Mouse (Mus musculus): Measurements from ENCODE around the gene Dapp1. TPM values are rescaled to one million over a fixed set of nuclear protein-coding genes. Genes with fewer than 3 reads are reported as not detected.
"Not testable (repeated sequence)": the region's sequence is repeated elsewhere in the genome, so short reads cannot be mapped to it uniquely, and the experiment has no call there.

Dapp1 gene
- polyA plus RNA-seq, 1 experiment from 2014 or later: 22.8 TPM

DNA sequence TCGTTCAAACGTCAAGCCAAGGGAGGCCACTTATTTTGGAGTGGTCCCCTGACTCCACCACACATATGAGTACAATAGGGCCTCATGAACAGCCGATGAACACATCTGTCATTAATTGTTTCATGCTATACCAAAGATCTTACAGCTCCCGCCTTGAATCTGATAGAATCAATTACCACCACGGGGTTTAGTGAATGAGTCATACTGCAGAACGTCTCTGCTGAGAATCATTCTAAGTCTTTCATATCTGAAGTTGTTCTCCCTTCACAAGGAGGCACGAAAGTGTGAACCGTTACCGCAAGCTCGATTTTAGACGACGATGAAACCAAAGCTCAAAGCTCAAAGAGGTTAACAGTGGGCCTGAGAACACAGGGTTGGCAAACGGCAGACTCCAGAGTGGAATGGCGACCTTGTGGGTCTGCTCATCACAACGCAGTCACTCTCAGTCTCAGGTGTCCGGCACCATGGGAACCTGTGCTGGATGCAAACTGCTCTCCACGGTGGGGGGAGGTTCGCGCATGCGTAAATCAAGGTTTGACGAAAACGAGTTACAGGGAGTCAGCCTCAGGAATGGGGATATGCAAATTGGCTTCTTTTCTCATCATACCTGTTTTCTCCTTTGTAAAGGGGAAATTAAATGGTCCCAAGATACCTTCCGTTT is 27.0 kb downstream of the Dapp1 start:
- no peak overlapping the region for H3K4me3 ChIP-seq (ENCODE audit: low read length)
- no peak for ATAC-seq (replicated peaks; ENCODE audit: extremely low read depth, insufficient read depth, low FRiP score)
- no peaks in the 10 kb centered on the region for H3K27me3 ChIP-seq (ENCODE audit: control insufficient read depth, insufficient read depth, low read length)
- H3K27ac ChIP-seq (ENCODE audit: low read length): no peak overlapping the region
- no peak overlapping the region for H3K4me2 ChIP-seq (ENCODE audit: low read depth, low read length)
- H3K4me1 ChIP-seq (ENCODE audit: control insufficient read depth, insufficient read depth, low read length): peaks cover 42% of the 10 kb centered on the region
- no peak overlapping the region for H3K9ac ChIP-seq (ENCODE audit: low read length)
- 0 out of 2 replicates have a peak, but pooled peaks cover under 1% of the 10 kb centered on the region for H3K36me3 ChIP-seq (ENCODE audit: control insufficient read depth, insufficient read depth)
- H3K9me3 ChIP-seq (replicated peaks; ENCODE audit: control insufficient read depth, low read length): no peaks in the 10 kb centered on the region
- 70% methylated on average over 23 of the region's 23 CpGs for WGBS

DNA sequence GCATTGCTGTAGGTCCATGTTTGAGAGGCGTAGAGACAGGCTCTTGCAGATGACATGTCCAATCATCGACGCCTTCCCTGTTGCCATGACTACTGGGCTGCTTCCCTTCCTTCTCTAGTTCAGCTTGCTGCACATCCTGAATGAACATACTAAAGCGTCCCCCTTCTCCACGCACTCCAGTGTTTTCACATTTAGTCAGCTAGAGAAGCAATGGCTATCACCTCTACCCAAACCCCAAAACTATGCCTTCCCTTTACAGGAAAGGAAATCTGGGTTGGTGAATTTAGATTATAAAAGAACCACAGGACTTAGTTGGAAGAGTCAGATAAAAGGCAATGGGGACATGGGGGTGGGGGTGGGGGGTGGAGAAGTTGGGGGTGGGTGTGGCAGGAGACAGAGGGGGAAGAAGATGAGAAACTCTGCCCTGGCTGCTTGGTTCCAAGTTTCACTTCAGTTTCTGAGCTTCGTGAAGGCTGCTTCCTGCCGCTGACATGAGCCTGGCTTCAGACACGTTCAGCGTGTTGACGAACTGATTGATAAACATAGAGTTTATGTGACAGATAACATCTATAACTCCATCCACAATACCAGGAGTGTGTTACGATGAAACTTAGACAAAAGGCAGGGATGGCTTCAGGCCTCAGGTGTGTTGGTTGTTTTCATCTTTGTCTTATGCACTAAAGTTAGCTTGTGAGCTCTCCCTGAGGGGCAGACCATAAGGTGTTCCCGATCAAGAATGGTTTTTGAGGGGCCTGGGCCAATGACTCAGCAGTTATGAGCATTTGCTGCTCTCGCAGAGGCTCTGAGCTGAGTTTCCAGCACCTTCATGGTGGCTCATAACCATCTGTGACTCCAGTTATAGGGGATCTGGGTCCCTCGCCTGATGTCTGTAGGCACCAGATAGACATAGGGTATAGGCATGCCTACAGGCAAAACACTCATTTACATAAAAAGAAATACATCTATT is 28.1 kb downstream of the Dapp1 start:
- Histone ChIP-seq H3K36me3 (ENCODE audit: control insufficient read depth, insufficient read depth) (0 out of 2 replicates have a peak, but pooled peaks cover 3% of the 10 kb centered on the region), H3K9me3 (replicated peaks; ENCODE audit: control insufficient read depth, low read length) (no peaks in the 10 kb centered on the region), H3K4me3 (ENCODE audit: low read length) (no peak overlapping the region), H3K9ac (ENCODE audit: low read length) (0 out of 2 replicates have a peak overlapping the region, but pooled peaks have one; percentile 22), H3K27me3 (ENCODE audit: control insufficient read depth, insufficient read depth, low read length) (no peaks in the 10 kb centered on the region), H3K4me2 (ENCODE audit: low read depth, low read length) (peak overlapping the region; percentile 20; the same call in 1 of the 2 replicates), H3K4me1 (ENCODE audit: control insufficient read depth, insufficient read depth, low read length) (peaks cover 47% of the 10 kb centered on the region), H3K27ac (ENCODE audit: low read length) (peak overlapping the region; percentile 46)
- 34% methylated on average over 14 of the region's 14 CpGs for WGBS
- peak; percentile 51 for ATAC-seq (replicated peaks; ENCODE audit: extremely low read depth, insufficient read depth, low FRiP score)

DNA sequence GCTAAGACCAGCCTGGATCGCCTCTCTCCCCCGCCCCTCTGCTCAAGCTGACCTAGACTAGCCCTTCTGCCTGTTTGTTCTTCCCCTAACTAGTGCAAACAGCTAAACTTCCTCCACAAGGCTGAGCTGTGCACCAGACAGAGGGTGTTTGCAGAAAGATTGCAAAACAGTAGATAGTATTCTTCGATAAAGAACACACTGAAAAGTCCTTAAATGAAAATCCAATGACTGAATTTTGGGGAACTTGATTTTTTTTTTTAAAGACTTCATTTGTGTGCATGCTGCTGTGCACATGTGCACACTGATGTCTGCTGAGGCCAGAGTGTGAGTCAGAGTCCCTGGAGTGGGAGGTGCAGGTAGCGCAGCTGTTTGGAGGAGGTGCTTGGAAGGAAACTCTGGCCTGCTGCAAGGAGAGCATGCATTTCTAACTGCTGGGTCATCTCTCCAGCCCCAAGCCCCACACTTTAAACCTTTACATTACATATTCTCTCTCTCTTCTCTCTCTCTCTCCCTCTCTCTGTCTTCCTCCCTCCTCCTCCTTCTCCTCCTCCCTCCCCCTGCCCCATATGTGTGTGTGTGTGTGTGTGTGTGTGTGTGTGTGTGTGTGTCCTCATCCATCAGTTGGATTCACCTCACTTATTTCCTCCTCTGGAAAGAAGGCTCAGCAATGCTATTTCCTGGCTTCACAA is 29.0 kb downstream of the Dapp1 start:
- WGBS: 52% methylated on average over 4 of the region's 4 CpGs
- 0 out of 2 replicates have a peak, but pooled peaks cover 3% of the 10 kb centered on the region for H3K36me3 ChIP-seq (ENCODE audit: control insufficient read depth, insufficient read depth)
- H3K9ac ChIP-seq (ENCODE audit: low read length): peak overlapping the region; percentile 47

DNA sequence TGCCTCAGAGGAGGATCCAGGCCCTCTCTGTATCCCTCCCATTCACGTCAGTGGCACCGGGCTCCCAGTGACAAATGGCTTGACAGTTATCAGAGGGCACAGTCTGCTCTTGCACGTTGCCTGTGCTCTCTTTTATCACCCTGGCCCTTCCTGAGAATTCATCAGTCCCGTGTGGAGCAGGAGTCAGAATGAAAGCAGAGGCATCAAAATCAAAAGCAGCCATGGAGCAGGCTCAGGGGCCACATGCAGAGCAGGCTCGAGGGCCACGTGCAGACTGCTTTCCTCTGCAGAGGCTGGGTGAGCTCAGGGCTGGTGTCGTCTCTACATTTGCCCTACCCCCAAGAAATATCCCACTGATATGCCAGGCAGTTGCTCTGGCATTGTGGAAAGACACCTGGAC is 29.5 kb downstream of the Dapp1 start:
- WGBS: 15% methylated on average over 7 of the region's 7 CpGs
- Histone ChIP-seq H3K36me3 (ENCODE audit: control insufficient read depth, insufficient read depth) (0 out of 2 replicates have a peak, but pooled peaks cover 3% of the 10 kb centered on the region), H3K4me2 (ENCODE audit: low read depth, low read length) (no peak overlapping the region), H3K4me1 (ENCODE audit: control insufficient read depth, insufficient read depth, low read length) (peaks cover 41% of the 10 kb centered on the region), H3K9ac (ENCODE audit: low read length) (peak overlapping the region; percentile 47), H3K27ac (ENCODE audit: low read length) (peak overlapping the region; percentile 46), H3K4me3 (ENCODE audit: low read length) (no peak overlapping the region), H3K9me3 (replicated peaks; ENCODE audit: control insufficient read depth, low read length) (no peaks in the 10 kb centered on the region), H3K27me3 (ENCODE audit: control insufficient read depth, insufficient read depth, low read length) (no peaks in the 10 kb centered on the region)
- peak; percentile 20 for ATAC-seq (replicated peaks; ENCODE audit: extremely low read depth, insufficient read depth, low FRiP score)

More for the DNA sequence above, 29.0 kb downstream of the Dapp1 start:
- Histone ChIP-seq H3K9me3 (replicated peaks; ENCODE audit: control insufficient read depth, low read length) (no peaks in the 10 kb centered on the region), H3K4me2 (ENCODE audit: low read depth, low read length) (peak overlapping the region; percentile 20; the same call in 1 of the 2 replicates), H3K4me1 (ENCODE audit: control insufficient read depth, insufficient read depth, low read length) (peaks cover 43% of the 10 kb centered on the region), H3K4me3 (ENCODE audit: low read length) (no peak overlapping the region), H3K27ac (ENCODE audit: low read length) (peak overlapping the region; percentile 46), H3K27me3 (ENCODE audit: control insufficient read depth, insufficient read depth, low read length) (no peaks in the 10 kb centered on the region)
- ATAC-seq (replicated peaks; ENCODE audit: extremely low read depth, insufficient read depth, low FRiP score): peak; percentile 66

DNA sequence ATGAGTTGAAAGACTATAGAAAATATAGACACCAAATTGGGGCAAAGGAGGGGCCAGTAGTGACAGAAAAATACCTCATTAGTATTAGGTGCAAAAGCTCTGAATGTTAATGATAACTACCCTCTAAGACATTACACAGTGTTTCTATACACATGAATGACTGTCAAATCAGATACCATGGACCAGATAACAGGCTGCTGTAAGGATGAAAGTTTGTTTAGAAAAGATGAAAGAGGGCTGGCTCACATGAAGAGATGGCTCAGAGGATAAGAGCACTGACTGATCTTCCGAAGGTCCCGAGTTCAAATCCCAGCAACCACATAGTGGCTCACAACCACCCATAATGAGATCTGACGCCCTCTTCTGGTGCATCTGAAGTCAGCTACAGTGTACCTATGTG is 30.0 kb downstream of the Dapp1 start:
- not testable (repeated sequence) for H3K27me3 ChIP-seq (ENCODE audit: control insufficient read depth, insufficient read depth, low read length); H3K4me2 ChIP-seq (ENCODE audit: low read depth, low read length); H3K4me3 ChIP-seq (ENCODE audit: low read length); H3K9me3 ChIP-seq (replicated peaks; ENCODE audit: control insufficient read depth, low read length); H3K36me3 ChIP-seq (ENCODE audit: control insufficient read depth, insufficient read depth); ATAC-seq (replicated peaks; ENCODE audit: extremely low read depth, insufficient read depth, low FRiP score); H3K9ac ChIP-seq (ENCODE audit: low read length); H3K27ac ChIP-seq (ENCODE audit: low read length)
- H3K4me1 ChIP-seq (ENCODE audit: control insufficient read depth, insufficient read depth, low read length): peaks cover 41% of the 10 kb centered on the region
- 82% methylated on average over 3 of the region's 3 CpGs for WGBS

DNA sequence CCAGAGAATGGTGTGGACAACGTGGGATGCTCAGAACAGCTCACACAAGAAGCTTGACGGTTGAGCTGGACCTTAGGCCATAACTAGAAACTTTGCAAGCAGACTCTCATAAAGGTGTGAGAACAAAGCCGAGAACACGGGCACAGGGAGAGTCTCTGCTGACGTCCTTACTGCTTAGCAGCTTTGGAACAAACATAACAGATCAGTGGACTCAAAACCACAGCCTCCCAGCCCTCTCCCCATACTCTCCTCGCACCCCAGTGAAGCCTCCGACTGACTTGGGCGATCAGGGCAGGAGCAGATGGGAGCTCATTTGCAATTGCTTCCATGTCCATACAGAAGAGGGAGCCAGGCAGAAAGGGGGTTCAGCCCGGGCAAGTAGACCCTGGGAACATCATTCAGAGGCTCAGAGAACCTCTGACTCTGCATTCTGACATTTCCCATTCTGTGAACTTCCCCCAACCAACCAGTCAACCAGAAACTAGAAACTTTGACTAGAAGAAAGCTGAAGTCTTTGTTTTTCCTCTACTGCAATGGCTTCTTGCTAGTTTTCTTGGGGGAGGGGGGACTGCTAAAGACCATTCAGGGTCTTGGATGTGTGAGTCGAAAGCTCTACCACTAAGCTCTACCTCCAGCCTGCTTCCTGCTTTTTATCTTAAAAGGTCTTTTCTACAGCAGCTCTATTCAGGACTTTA is 31.0 kb downstream of the Dapp1 start:
- 80% methylated on average over 10 of the region's 10 CpGs for whole genome bisulfite sequencing
- no peak overlapping the region for H3K9ac ChIP-seq (ENCODE audit: low read length)
- H3K27ac ChIP-seq (ENCODE audit: low read length): no peak overlapping the region
- no peak overlapping the region for H3K4me2 ChIP-seq (ENCODE audit: low read depth, low read length)
- ATAC-seq (replicated peaks; ENCODE audit: extremely low read depth, insufficient read depth, low FRiP score): no peak
- no peaks in the 10 kb centered on the region for H3K9me3 ChIP-seq (replicated peaks; ENCODE audit: control insufficient read depth, low read length)
- peaks cover 36% of the 10 kb centered on the region for H3K4me1 ChIP-seq (ENCODE audit: control insufficient read depth, insufficient read depth, low read length)
- no peak overlapping the region for H3K4me3 ChIP-seq (ENCODE audit: low read length)
- H3K27me3 ChIP-seq (ENCODE audit: control insufficient read depth, insufficient read depth, low read length): no peaks in the 10 kb centered on the region
- H3K36me3 ChIP-seq (ENCODE audit: control insufficient read depth, insufficient read depth): 0 out of 2 replicates have a peak, but pooled peaks cover 6% of the 10 kb centered on the region

DNA sequence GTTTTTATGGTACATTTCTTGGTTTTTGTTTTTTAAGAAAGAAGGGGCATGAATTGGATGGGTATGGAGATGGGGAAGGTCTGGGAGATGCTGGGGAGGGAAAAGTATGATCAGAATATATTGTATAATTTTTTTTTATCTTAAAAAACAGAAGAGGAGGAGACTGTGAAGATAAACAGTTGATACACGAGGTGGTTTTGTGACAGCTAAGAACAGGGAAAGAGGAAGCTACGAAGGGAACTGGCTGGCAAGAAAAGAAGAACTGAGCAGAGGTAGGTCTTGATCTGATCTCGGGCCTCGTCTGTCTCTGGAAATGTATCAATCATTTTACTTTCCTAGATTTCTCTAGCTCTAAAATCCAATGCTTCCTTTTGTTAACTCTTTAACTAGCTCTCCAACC is 33.8 kb downstream of the Dapp1 start:
- Histone ChIP-seq H3K9me3 (replicated peaks; ENCODE audit: control insufficient read depth, low read length) (no peaks in the 10 kb centered on the region), H3K9ac (ENCODE audit: low read length) (no peak overlapping the region), H3K4me2 (ENCODE audit: low read depth, low read length) (no peak overlapping the region), H3K27me3 (ENCODE audit: control insufficient read depth, insufficient read depth, low read length) (no peaks in the 10 kb centered on the region), H3K36me3 (ENCODE audit: control insufficient read depth, insufficient read depth) (0 out of 2 replicates have a peak, but pooled peaks cover 6% of the 10 kb centered on the region), H3K27ac (ENCODE audit: low read length) (no peak overlapping the region), H3K4me1 (ENCODE audit: control insufficient read depth, insufficient read depth, low read length) (peaks cover 23% of the 10 kb centered on the region), H3K4me3 (ENCODE audit: low read length) (no peak overlapping the region)
- WGBS: 71% methylated on average over 4 of the region's 4 CpGs
- ATAC-seq (replicated peaks; ENCODE audit: extremely low read depth, insufficient read depth, low FRiP score): no peak

DNA sequence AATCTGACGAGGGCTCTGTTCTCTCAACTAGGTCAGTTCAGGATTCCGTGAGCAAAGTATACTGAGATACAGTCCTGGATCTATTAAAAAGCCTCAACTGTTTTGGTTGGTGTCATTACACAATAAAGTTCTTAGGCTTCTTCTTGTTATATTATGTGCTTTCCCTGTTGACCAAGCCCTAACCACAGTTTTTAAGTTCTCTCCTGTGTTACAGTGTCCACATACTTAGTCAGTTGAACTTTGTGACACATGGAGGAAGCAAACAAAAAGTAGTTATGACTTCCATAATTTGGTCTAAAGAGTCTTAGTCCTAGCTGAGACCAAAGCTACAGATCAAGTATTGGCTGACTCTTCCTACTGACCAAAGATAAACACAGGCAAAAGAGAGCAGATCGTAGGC is 34.5 kb downstream of the Dapp1 start:
- no peak overlapping the region for H3K27ac ChIP-seq (ENCODE audit: low read length)
- no peak for ATAC-seq (replicated peaks; ENCODE audit: extremely low read depth, insufficient read depth, low FRiP score)
- 0 out of 2 replicates have a peak, but pooled peaks cover 6% of the 10 kb centered on the region for H3K36me3 ChIP-seq (ENCODE audit: control insufficient read depth, insufficient read depth)
- no peaks in the 10 kb centered on the region for H3K27me3 ChIP-seq (ENCODE audit: control insufficient read depth, insufficient read depth, low read length)
- 88% methylated on average over 3 of the region's 3 CpGs for WGBS
- peaks cover 21% of the 10 kb centered on the region for H3K4me1 ChIP-seq (ENCODE audit: control insufficient read depth, insufficient read depth, low read length)
- H3K4me2 ChIP-seq (ENCODE audit: low read depth, low read length): no peak overlapping the region
- no peaks in the 10 kb centered on the region for H3K9me3 ChIP-seq (replicated peaks; ENCODE audit: control insufficient read depth, low read length)
- H3K4me3 ChIP-seq (ENCODE audit: low read length): no peak overlapping the region
- no peak overlapping the region for H3K9ac ChIP-seq (ENCODE audit: low read length)

Data from heart, embryonic 16.5 days (tissue).